Mouse (Mus musculus) mesoderm, embryonic 11.5 days (tissue): ENCODE measurements at regions not wholly inside any gene's neighbourhood (a gene's known extent, or its start where the extent isn't known, plus 50 kb on each side); places are given as distances from the start of the nearest gene placed in this dataset.
"Not testable (repeated sequence)": the region's sequence is repeated elsewhere in the genome, so short reads cannot be mapped to it uniquely, and the experiment has no call there.

Experiments
- DNase-seq: peaks from one replicate; pipeline ENCODE4 v3.0.0-alpha.2; 2012; ENCODE audit warnings: low read depth, low spot score

- not testable (repeated sequence) for DNase-seq
These were observed 134.3 kb downstream of the Tomm20 start for GRCm38 (mm10) chr8:126811358-126811757.

DNA sequence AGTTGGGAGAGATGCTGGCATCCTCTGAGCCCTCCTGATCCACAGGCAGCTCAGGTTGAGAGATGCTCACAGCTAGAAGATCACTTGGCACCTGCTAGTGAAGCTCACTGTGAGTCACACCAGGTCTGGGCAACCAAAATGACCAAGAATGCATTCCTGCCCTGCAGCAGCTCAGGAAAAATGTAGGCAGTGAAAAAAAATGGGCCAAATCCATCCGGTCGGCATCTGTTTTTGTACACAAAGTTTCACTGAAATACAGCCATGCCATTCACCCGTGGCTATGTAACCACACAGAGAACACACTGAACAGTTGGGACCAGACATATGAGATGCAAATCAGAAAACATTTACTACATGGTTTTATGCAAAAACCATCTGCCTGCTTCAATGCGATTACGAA lies 135.1 kb downstream of the Tomm20 start:
- DNase-seq = no peak

DNA sequence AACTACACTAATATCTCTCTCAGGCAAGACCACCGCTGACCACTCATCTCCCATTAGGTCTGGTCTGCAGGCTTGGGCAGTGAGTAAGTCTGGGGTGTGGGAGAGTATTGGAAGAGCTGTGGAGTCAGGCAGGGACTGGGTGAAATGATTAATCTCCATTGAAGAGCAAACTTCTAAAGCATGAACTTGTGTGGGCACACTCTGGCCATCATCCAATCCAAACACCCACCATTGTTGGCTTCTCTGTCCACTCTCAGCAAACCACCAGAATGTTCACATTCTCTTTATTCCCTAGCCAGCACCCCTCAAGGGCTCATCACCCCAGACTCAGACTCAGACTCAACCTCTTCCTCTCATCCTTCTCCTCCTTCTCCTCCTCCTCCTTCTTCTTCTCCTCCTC lies 136.3 kb downstream of the Tomm20 start:
- no peak for DNase-seq

GRCm38 (mm10) chr8:126808496-126808895 lies 137.1 kb downstream of the Tomm20 start:
- no peak for DNase-seq

GRCm38 (mm10) chr8:126807171-126807768 lies 138.4 kb downstream of the Tomm20 start:
- DNase-seq = no peak

- DNase-seq = no peak
These were observed 139.1 kb downstream of the Tomm20 start for GRCm38 (mm10) chr8:126806591-126806990.

- no peak for DNase-seq
These were observed 139.5 kb downstream of the Tomm20 start for GRCm38 (mm10) chr8:126806181-126806560.

DNA sequence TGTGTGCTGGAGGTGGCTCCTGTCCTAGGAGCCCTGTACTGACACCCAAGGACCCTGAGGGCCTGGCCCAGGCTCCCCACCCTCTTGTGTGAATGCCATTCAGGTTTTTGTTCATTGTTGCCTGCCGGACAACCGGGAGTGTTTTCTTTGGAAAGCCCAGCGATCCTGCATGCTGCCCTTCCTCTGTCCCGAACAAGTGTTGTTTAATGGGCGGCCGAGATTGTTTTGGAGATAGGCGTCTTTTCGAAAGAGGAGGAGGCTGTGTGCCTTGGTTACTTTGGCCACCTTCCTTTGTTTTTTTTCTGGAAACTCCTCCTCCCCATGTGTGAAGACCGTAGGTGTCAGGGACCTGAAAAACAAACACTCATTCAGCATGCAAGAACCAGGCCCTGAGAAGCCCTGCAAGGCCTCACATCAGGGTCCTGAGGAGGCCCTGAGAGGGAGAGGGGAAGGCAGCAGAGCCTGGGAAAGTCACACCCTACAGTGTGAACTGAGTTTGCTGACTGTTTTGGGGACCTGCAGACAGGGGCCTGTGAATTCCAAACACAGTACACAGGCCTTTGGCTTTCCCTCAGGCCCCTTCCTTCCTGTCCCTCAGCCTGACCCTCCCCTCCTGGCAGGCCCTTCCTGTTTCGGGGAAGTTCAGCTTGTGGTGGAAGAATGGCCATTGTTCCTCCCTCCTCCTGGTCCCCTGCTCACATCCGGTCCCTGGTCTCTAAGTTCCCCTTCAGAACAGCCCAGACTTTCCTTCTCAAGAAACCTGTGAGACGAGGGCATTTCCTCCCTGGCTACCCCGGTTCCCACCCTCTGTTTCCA lies 140.1 kb downstream of the Tomm20 start:
- no peak for DNase-seq

GRCm38 (mm10) chr8:126804115-126804514 lies 141.5 kb downstream of the Tomm20 start:
- DNase-seq = no peak

GRCm38 (mm10) chr8:126802641-126803040 lies 143.0 kb downstream of the Tomm20 start:
- DNase-seq = no peak

GRCm38 (mm10) chr8:126800976-126801375 lies 144.7 kb downstream of the Tomm20 start:
- DNase-seq = no peak

GRCm38 (mm10) chr8:126797571-126798334 lies 147.9 kb downstream of the Tomm20 start:
- DNase-seq = no peak

- no peak for DNase-seq
These were observed 152.0 kb downstream of the Tomm20 start for GRCm38 (mm10) chr8:126793657-126794056.

- DNase-seq = no peak
These were observed 154.6 kb downstream of the Tomm20 start for GRCm38 (mm10) chr8:126791069-126791468.

- DNase-seq = no peak
These were observed 155.4 kb downstream of the Tomm20 start for GRCm38 (mm10) chr8:126790214-126790613.

DNA sequence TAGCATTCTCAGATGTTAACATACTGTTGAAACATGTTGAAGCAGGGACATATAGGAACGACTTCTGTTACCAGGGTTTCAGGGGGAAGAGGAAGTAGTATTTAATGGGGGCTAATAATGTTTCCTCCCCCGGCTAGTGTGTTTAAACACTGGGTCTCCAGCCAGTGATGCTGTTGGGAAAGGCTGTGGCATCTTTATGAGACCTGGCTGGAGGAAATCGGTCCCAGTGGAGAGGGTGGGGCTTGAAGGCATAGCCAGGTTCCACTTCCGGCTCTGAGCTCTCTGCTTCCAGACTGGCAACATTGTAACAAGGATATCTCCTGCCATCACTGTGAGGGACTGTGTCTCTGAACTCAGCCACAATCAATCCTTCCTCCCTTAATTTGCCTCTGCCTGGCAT lies 156.6 kb downstream of the Tomm20 start:
- DNase-seq = peak; percentile 21

- peak; percentile 31 for DNase-seq
These were observed 157.0 kb downstream of the Tomm20 start for GRCm38 (mm10) chr8:126788669-126789068.

- no peak for DNase-seq
These were observed 158.2 kb downstream of the Tomm20 start for GRCm38 (mm10) chr8:126787398-126787797.

DNA sequence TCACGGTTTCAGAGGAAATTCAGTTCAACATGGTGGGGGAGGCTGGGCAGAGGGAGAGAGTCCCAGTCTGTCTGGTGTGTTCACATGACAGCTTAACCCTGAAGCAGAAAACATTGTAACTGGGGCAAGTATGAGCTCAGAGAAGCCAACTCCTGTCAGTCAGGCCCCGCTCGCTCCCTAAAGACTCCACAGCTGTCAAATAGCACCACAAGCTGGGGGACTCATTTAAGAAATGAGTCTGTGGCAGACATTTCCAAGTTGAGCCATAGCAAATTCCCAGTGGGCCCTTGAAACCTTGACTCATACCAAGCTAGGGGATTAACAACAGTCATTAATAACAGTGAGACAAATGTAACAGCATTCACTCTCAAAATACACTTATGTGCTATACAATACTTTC lies 160.4 kb downstream of the Tomm20 start:
- DNase-seq = no peak

- DNase-seq = no peak
These were observed 161.0 kb downstream of the Tomm20 start for GRCm38 (mm10) chr8:126784604-126785003.

- no peak for DNase-seq
These were observed 161.8 kb downstream of the Tomm20 start for GRCm38 (mm10) chr8:126783703-126784440.

GRCm38 (mm10) chr8:126778673-126779072 lies 167.0 kb downstream of the Tomm20 start:
- no peak for DNase-seq
